Mouse (Mus musculus) frontal cortex, postnatal 14 days (tissue): ENCODE results near the gene Tenm3.
"Not testable (repeated sequence)": the region's sequence is repeated elsewhere in the genome, so short reads cannot be mapped to it uniquely, and the experiment has no call there.

Experiments
- DNase-seq, 2 experiments: peaks; one replicate each; pipeline ENCODE4 v3.0.0; 2022; ENCODE audit warnings: low spot score in 2 of 2

Tenm3 gene

GRCm38 (mm10) chr8:48204114-48204837 is 639.5 kb downstream of the Tenm3 start:
- DNase-seq: no peak

GRCm38 (mm10) chr8:48203611-48204010 is 640.1 kb downstream of the Tenm3 start:
- no peak for DNase-seq

GRCm38 (mm10) chr8:48203161-48203560 is 640.6 kb downstream of the Tenm3 start:
- DNase-seq: no peak

GRCm38 (mm10) chr8:48202632-48203031 is 641.1 kb downstream of the Tenm3 start:
- no peak for DNase-seq

- DNase-seq: no peak
Observed at GRCm38 (mm10) chr8:48199171-48199570, 644.6 kb downstream of the Tenm3 start.

- DNase-seq: no peak
Observed at GRCm38 (mm10) chr8:48195971-48196370, 647.8 kb downstream of the Tenm3 start.

GRCm38 (mm10) chr8:48188586-48188985 is 655.2 kb downstream of the Tenm3 start:
- DNase-seq: no peak

GRCm38 (mm10) chr8:48183758-48184157 is 660.0 kb downstream of the Tenm3 start:
- no peak for DNase-seq

- no peak for DNase-seq
Observed at GRCm38 (mm10) chr8:48181000-48181399, 662.8 kb downstream of the Tenm3 start.

- DNase-seq: not testable (repeated sequence)
Observed at GRCm38 (mm10) chr8:48180146-48180545, 663.6 kb downstream of the Tenm3 start.

GRCm38 (mm10) chr8:48178993-48179392 is 664.8 kb downstream of the Tenm3 start:
- DNase-seq: no peak

GRCm38 (mm10) chr8:48177876-48178275 is 665.9 kb downstream of the Tenm3 start:
- no peak for DNase-seq
